Mouse (Mus musculus): ENCODE data around the gene Eed. TPM values are rescaled to one million over a fixed set of nuclear protein-coding genes. Genes with fewer than 3 reads are reported as not detected.
"Not testable (repeated sequence)": the region's sequence is repeated elsewhere in the genome, so short reads cannot be mapped to it uniquely, and the experiment has no call there.

Eed gene
- 10 to 100 TPM; 33.6 to 40.3 TPM for total RNA-seq (2021)

GRCm38 (mm10) chr7:89980485-89981422 is at the start of gene Eed:
TSS of gene Eed (minus strand) at chr7:89980983.
- DNase-seq (ENCODE audit: extremely low spot score in 1 of 2, low spot score in 1 of 2): peak; percentile 90 to 91

- peak in 1 of 2 experiments; percentile 30 for DNase-seq (ENCODE audit: extremely low spot score in 1 of 2, low spot score in 1 of 2)
These were observed 49.0 kb upstream of the Eed start for GRCm38 (mm10) chr7:90029548-90030485.

- DNase-seq (ENCODE audit: extremely low spot score in 1 of 2, low spot score in 1 of 2): peak; percentile 44 to 53
These were observed 48.2 kb upstream of the Eed start for GRCm38 (mm10) chr7:90028888-90029547.

GRCm38 (mm10) chr7:90024975-90025374 is 44.2 kb upstream of the Eed start:
- DNase-seq (ENCODE audit: extremely low spot score in 1 of 2, low spot score in 1 of 2): no peak

GRCm38 (mm10) chr7:90022974-90023707 is 42.4 kb upstream of the Eed start:
- DNase-seq (ENCODE audit: extremely low spot score in 1 of 2, low spot score in 1 of 2): no peak

- no peak for DNase-seq (ENCODE audit: extremely low spot score in 1 of 2, low spot score in 1 of 2)
These were observed 39.5 kb upstream of the Eed start for GRCm38 (mm10) chr7:90020331-90020730.

- DNase-seq (ENCODE audit: extremely low spot score in 1 of 2, low spot score in 1 of 2): no peak
These were observed 38.8 kb upstream of the Eed start for GRCm38 (mm10) chr7:90019570-90019969.

GRCm38 (mm10) chr7:90016930-90017588 is 36.3 kb upstream of the Eed start:
- no peak for DNase-seq (ENCODE audit: extremely low spot score in 1 of 2, low spot score in 1 of 2)

GRCm38 (mm10) chr7:90016459-90016858 is 35.7 kb upstream of the Eed start:
- no peak for DNase-seq (ENCODE audit: extremely low spot score in 1 of 2, low spot score in 1 of 2)

GRCm38 (mm10) chr7:90006667-90007653 is 26.2 kb upstream of the Eed start:
- no peak for DNase-seq (ENCODE audit: extremely low spot score in 1 of 2, low spot score in 1 of 2)

GRCm38 (mm10) chr7:90004781-90005180 is 24.0 kb upstream of the Eed start:
- no peak for DNase-seq (ENCODE audit: extremely low spot score in 1 of 2, low spot score in 1 of 2)

GRCm38 (mm10) chr7:90002375-90002774 is 21.6 kb upstream of the Eed start:
- no peak for DNase-seq (ENCODE audit: extremely low spot score in 1 of 2, low spot score in 1 of 2)

GRCm38 (mm10) chr7:89999491-89999890 is 18.7 kb upstream of the Eed start:
- DNase-seq (ENCODE audit: extremely low spot score in 1 of 2, low spot score in 1 of 2): no peak

- no peak for DNase-seq (ENCODE audit: extremely low spot score in 1 of 2, low spot score in 1 of 2)
These were observed 17.8 kb upstream of the Eed start for GRCm38 (mm10) chr7:89998624-89999006.

GRCm38 (mm10) chr7:89998006-89998623 is 17.3 kb upstream of the Eed start:
- DNase-seq (ENCODE audit: extremely low spot score in 1 of 2, low spot score in 1 of 2): peak in 1 of 2 experiments; percentile 61

- DNase-seq (ENCODE audit: extremely low spot score in 1 of 2, low spot score in 1 of 2): not testable (repeated sequence)
These were observed 16.7 kb upstream of the Eed start for GRCm38 (mm10) chr7:89997526-89997925.

- no peak for DNase-seq (ENCODE audit: extremely low spot score in 1 of 2, low spot score in 1 of 2)
These were observed 12.3 kb upstream of the Eed start for GRCm38 (mm10) chr7:89993091-89993490.

GRCm38 (mm10) chr7:89984421-89984820 is 3.6 kb upstream of the Eed start:
- no peak for DNase-seq (ENCODE audit: extremely low spot score in 1 of 2, low spot score in 1 of 2)
